Mouse (Mus musculus) spleen, adult 18-20 months (tissue): Measurements from ENCODE around the gene Grm7.

Experiments used
- DNase-seq, 2 experiments: peaks; one replicate each; pipeline ENCODE4 v3.0.0; 2022; ENCODE audit warnings: mixed read lengths in 2 of 2

Gene Grm7

DNA sequence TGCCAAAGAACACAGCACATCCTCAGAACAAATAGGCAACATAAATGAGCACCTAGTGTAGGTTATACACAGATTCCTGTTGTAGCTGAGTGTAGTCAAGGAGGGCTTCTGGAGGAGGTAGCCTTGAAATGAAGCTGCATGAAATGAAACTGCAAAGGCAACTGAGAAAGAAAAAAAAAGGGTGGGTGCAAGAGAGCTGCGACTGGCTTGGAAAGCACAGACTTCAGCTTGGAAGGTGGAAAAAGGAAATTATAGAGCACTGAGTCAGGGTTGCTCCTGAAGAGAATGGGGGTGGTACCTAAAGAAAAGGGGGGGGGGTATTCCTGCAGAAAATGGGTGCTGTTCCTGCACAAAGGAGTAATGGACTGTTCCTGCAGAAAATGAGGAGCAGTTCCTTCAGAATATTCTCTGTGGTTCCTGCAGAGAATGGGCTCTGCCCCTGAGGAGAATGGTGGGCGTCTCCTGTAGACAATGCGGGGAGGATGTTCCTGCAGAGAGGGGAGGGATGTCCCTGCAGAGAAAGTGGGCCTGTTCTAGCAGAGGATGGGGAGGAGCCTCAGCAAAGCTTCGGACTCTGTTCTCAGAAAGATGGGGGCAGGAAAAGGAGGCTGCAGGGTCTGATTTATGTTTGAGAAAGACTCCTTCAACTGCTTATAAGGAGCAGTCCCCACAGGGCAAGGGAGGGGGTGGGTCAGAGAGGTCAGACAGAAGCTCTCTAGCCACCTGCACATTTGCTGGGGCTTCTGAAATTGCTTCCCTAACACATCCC is 726.4 kb downstream of the Grm7 start:
- no peak for DNase-seq

DNA sequence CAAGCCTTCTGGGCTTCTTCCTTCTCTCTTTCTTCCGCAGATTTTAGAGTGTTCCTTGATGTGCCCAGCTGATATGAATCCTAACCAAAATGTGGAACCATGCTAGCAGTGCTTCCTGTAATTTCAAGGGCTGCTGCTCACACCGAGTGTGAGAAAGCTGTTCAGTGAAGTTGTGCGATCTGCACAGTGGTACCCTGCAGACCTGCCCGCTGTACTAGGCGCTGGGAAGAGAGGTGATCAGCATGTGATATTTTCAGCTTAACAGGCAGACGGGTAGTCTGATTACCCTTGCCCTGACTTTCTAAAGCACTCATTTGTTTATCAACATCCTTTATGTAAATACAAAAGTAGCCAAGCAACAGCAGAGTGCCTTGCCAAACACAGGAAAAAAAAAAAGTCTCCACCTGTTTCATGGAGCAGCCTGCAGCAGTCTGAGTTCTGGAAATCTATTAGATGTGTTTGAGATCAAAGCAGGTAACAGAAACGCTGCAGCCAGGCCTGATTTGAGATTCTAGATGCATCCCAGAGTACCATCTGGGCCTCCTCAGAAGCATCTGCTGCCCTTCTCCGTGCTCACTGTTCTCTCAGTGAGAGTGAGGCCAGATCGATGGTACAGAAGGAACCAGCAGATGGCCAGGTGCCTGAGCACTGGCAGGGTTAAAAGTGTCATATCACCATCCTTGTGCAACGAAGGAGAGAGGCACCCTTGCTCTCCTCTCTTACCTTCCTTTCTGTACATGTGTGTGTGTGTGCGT is 727.4 kb downstream of the Grm7 start:
- no peak for DNase-seq

DNA sequence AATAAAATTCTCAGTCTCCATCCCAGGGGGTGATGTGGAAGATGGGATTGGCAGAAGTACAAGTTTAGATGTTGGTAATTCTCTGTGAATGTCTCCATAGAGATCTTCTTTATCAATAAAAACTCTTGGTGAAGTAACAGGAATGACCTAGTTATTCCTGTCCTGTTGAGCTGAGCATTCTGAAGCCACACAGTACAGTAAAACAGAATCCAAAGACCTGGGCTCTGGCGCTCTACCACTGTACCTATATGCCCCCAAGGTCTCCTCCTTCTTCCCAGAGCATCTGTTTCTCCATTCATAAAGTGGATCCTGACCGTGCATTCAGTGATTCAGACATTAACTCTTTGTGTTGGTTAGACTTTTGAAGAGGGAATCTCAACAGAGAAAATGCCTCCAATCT is 735.3 kb downstream of the Grm7 start:
- no peak for DNase-seq

DNA sequence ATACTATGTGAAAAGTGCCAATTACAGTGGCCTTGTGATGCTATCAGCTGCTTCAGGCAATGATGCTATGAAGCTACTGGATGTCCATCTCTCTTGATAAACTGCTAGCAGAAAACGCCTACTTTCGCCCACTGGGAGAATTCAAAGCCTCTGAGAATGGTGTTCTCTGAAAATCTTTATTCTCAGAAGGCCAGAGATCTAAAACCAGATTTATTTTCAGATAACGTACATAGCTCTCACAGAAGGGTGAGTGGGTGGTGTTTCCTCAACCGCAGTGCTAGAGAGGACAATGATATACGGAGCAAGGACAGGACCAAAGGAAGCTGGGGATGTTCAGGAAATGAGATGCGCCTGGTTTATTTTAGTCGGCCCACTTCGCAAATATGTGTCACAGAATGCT is 763.4 kb downstream of the Grm7 start:
- DNase-seq, result no peak

DNA sequence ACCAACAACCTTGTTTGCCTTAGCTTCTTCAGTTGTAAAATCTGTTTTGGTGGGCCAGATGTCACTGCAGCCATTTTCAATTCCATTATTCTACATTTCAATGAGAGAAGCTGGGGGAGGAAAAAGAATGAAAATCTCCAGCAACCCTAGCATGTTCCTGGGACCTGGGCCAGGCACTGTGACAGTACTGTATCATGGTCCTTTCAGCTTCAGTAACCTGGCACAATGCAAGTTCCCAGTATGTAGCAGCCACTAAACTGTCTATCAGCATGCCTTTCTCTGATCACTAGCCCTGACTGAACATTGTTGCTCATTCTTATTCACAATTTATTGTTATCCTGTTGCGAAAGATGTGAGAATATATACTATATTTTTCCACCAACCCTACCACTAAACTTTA is 779.4 kb downstream of the Grm7 start:
- no peak for DNase-seq

DNA sequence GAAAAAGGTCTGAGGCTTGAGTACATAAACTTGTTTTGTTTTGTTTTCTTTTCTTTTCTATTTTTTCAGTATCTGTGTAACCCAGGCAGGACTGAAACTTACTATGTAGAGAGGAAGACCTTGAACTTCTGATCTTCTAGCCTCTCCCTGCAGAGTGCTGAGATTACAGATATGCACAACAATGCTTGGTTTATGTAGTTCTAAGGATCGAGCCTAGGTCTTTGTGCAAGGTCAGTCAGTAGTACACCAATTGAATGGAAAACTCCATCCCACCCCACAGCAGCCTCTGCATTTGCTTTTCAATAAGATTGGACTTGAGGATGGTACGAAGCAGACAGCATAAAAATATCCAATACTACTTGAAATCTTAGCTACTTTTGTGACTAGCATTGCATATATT is 800.8 kb downstream of the Grm7 start:
- no peak for DNase-seq

DNA sequence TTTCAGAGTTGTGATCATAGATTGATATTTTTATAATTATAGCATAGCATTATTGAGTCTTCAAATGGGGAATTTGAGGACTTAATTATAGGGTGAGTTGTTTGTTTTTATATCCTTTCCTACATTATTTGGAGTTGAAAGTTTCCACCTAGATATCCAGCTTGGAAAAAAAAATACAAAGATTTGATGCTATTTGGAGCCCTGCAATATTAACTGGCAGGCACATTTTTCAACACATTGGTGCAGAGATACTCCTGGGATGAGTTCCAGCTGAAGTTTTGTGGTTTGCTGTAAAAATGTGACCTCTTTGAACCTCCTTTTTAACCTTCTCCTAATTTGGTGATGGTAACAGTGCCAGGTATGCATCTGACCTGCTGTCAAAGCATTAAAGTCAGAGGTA is 802.5 kb downstream of the Grm7 start:
- DNase-seq, result no peak

DNA sequence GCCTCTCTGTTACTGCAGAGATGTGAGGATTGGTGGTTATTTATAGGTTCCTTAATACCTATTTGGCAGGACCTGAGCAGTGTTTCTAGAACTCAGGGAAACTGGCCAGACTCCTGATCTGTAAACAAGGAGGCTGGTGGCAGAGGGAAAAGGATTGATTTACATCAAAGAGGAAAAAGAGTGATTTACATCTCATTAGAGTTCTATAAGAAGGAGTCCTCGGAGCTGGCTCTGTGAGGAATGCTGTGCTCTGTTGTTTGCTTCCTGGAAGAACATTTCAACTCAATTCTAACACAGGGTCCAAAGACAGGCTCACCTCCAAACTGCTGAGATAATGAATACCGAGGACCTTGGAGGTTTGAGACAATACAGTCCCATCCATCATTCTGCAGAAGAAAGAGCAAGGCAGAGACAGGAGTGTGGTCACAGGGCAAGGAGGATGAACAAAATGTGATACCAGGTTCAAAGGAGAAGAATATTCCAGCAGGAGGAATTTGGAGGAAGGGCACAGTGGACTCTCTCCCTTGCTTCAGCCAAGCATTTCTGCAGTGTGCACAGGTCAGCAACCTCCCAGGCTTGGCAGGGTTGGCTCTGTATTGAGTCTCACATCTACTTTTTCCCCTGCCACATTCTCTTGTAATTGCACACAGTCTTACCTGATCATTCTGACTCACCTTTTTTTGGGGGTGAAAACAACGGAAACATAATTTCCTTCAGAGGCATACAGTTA is 803.8 kb downstream of the Grm7 start:
- DNase-seq, result no peak

DNA sequence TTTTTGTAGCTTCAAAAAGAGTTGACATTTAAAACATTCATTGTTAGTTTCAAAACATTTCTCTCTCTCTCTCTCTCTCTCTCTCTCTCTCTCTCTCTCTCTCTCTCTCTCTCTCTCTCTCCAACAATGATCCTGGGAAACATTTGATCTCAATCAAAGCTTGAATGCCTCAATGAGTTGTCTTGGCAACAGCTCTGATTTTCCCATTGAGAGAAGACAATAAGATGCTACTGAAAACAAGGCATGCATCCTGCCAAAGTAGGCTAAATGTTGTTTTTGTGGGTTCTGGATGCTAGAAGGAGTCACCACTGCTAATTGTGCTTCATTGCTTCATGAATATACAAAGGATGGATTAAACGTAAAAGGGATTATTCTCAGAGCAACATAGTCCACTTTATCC is 836.5 kb downstream of the Grm7 start:
- DNase-seq, result no peak

DNA sequence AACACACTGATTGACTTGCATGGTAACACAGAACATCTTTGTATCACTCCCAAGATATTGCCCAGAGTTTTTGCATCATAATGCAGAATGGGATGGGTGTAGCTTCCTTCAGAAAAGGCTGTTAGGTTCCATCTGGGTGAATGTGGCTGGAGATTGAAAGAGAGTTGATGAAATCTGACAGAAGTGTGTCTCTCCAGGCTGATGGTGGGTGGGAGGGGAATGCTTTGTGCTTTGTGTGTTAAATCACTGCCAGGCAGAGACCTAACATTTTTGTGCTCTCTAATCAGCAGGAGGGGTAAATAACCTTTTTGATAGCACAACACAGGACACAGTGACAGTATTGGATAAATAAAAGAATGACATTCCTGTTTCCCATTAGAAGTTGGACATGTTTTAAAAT is 840.7 kb downstream of the Grm7 start:
- no peak for DNase-seq

DNA sequence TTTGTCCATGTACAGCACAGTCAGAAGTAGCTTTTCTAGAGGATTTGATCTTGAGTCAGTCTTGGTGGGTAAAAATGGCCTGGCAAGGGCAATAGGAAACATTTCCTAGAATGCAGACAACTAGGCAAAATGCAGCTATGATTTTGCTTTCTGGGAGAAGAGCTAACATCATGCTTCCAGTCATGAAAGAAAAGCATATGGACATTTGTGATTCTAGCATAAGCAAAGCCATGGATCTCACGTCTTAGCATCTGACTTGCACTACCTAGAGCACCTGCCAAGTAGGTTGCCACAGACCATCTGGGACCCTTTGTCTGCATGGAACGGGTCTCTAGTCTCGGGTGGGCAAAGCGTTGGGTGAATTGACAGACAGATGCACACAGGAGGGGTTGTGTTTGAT is 842.2 kb downstream of the Grm7 start:
- DNase-seq, result no peak

DNA sequence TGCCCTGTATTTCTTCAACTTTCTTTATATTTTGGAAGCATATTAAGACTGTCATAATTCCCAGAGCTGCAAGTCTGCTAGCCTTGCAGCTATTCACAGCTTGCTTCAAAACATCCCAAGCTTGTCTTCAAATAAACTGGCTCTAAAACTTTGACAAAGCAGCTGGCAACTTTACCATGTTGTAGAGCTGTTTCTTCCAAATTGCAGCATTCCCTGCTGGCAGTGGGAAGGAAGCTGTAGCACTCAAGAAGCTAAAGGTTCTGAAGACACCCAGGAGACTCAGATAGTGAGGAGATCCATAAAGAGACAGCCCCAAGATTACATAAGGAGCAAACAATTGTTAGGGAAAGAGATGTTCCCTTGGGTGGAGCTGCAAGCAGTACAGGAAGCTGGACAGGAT is 846.8 kb downstream of the Grm7 start:
- no peak for DNase-seq

DNA sequence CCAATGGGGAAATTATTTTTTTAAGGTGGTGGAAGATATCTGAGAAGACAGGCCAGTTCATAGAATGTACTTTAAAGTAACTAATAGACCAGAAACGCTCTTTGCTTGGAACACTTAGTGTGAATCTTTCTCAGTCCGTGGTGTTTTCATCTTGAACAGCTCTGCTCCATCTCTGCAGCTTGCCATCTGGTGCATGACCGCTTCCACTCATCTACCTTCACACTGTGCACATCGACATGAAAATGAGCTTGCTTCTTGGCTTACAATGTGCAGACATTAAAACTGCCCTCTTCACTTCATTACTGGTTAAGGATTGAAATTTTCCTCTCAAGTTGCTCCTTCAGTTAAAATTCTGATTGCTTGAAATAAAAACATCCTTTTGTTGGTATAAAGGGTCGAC is 854.2 kb downstream of the Grm7 start:
- DNase-seq, result no peak

DNA sequence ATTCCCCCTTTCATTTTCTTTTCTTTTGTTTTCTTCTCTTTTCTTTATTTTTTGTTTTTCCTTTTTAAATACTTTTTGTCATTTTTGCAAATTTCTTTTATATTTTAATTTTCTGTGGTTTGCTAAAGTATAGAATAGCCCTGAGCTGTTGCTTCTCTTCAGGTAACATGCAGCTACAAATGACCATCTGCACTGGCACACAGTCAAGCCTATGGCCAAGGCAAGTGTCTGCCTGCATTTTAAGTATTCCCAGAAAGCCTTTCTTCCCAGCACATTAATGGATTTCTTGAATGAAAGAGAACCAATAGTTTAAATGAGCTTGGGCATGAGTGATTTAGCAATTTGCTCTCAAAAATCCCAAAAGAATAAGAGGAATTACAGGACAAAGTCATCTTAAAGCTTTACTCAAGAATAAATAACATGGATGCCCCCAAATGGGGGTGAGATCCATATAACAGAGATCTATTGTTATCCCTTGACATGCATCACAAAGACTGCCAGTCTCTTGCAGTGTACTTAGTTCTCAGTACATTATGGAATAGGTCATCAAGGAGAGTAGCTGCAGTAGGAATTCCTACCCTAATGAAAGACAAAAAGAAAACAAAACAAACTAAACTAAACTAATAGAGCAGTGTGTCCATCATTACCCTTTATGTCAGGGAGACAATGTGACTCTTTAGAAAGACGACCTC is 865.5 kb downstream of the Grm7 start:
- no peak for DNase-seq

DNA sequence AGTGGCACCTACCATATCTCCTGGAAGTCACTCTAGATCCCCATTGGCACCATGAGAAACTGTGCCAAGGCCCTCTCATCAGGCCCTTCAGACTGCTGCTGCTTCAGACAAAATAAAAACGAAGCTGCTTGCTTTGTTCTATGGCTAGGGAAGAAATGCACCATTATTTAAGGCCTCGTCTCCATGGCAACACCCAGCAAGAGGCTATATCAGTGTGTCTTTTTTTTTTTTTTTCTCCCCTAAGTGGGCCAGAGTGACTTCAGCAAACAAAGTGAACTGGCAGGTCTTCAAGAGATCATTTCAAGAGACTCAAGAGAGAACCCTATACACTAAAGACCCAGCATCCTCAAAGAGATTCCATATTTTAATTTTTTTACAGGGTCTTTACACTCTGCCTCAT is 867.0 kb downstream of the Grm7 start:
- DNase-seq, result no peak

DNA sequence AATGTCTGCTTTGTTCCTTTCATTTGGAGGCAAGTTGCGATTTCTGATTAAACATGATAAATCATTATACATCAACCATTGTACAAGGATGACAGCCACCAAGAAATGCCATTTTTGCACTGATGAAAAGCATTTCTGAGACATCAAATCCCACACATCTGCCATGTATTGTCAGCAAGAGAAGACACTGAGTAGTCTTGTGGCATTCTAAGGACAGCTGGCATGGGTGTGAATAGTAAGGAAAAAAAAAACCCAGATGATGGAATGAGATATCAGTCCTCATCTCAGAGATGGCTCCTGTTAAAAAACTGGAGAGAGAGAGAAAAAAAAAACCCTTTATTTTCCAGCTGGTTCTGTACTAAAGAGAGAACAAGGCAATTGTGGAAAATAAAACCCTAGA is 875.8 kb downstream of the Grm7 start:
- no peak for DNase-seq

DNA sequence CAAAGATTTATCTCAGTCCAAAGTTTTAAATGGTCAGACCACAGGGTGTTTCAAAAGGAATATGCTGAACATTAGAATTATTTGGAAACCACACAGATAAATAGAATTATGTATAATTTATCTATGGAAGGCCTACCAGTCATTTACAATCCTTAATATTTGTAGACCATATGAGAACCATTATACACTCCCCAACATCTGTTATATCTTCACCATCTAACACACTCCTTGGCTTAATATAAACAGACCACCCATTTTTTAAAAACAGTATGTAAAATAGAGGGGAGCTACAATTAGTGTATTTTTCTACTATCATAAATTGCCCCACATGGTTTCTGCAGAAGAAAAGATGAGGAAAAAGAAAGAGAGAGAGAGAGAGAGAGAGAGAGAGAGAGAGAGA is 876.7 kb downstream of the Grm7 start:
- no peak for DNase-seq

DNA sequence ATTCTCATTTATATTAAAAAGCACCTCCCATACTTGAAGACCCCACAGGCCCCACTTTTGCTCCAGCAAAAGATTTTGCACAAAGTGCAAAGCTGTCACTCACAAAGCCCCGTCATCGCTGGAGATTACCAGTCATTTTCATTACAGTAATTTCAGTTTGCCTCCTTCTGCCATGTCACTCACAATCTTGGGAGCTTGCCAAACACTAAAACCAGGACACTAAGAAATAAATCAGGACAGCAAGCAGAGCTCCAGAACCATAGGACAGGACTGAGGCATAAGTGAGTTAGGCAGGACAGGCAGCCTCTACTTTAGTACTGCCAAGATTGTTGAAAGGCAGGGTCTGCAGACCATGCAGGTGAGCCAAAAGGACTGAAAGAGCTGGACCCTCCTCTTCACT is 884.6 kb downstream of the Grm7 start:
- no peak for DNase-seq

DNA sequence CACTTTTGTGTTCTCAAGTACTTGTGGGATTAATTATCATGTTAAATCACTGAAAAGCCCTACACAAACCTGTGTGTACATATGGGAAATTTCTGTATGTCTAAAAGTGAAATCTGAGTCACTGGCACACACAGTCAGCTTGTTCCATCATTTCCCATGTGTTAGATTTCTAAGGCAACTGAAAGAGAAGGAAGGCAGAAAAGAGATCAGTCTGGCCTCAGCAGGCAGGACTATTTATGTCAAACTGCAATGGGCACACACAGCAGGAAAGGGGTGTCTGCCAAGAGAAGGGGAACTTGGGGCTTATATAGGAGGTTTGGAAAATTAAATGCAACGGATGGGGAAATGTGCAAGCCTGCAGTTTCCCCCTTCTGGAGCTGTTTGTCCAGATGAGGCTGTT is 913.2 kb downstream of the Grm7 start:
- DNase-seq, result no peak

DNA sequence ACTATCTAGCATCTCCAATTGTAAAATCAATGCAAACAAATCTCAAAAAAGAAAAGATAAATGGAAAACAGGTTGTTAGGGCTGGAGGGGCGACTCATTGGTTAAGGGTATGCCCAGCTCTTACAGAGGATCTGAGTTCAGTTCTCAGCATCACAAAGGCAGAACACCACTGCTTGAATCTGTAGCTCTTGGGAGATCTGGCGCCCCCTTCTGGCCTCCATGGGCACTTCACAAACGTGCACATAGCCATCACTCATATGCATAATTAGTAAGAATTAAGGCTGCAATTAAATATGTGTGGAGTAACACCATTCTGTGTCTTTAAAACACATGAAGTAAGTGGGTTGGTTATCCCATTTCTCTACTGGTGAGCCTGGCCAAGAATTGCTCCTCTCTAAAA is 914.1 kb downstream of the Grm7 start:
- no peak for DNase-seq

DNA sequence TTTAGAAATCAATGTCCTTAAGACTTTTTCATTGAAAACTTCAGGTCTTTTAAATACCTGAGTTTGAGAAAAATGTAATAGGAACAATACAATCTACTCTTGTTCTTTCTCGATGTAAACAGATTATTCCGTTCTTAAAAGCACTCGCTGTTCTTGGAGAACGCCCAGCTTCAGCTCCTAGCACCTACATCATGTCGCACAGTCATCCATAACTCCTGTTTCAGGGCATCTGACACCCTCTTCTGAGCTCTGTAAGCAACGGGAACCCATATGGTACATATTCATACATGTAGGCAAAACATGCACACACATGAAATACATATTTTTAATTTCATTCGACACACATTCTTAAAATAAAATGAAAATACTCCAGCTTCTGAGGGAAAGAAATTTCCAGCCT is 916.0 kb downstream of the Grm7 start:
- no peak for DNase-seq

DNA sequence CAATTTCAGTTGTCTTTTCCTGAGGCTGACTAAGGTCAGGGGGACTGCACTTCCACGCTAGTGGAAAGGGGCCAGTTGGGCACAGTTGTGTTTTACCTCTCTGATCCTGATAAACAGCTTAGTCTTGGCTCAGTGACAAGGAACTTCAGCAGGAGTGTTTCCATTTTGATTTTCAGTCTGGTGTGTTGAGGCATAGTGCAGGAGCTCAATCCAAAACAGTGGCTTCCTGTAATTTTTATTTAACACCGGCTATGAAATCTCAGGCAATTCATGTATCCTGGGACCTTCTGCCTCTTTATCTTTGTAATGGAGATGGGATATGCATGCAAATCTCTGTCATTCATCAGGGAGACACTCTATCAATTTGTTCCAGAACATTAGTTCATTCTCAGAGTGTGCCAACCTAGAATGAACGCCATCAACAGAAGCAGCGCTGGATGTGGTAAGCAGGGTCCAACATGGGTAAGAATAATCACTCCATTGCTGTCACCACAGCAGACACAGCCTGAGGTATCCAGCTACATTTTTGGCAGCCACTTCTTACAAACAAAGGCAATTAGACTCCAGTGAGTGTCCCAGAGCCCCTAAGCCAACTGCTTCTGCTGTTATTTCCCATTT is 926.2 kb downstream of the Grm7 start:
- no peak for DNase-seq

DNA sequence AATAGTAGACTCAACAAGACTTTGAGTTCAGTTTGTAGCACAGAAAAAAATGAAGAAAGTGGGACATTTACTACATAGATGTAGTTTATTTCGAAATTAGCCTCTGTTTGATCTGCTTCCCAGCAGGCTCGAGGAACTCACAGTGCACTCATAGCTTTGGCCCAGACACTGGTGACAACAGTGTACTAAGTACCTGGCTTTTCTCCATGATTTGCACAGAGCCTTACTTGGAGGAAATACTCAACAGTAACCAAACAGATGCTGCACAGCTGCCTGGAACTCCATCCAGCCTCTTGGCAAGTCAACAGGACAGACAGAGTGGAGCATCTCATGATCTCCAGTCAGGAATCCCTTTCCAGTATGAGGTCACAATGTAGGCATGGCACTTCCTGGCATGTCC is 939.5 kb downstream of the Grm7 start:
- no peak for DNase-seq
